Mouse (Mus musculus) CH12.LX (cell line): ENCODE results near the gene Cnpy3. TPM values are rescaled to one million over a fixed set of nuclear protein-coding genes. Genes with fewer than 3 reads are reported as not detected.

ENCODE experiments used
- DNase-seq: peaks from one replicate; pipeline ENCODE4 v3.0.0-alpha.2; 2013; ENCODE audit errors: extremely low read depth
- H3K27ac ChIP-seq: 2 replicates; pipeline ENCODE4 v1.5.1; 2012; ENCODE audit warnings: low read depth, mild to moderate bottlenecking, control low read depth, moderate library complexity; ENCODE audit not compliant: insufficient read depth
- H3K27me3 ChIP-seq: replicated peaks from 2 replicates; pipeline ENCODE3; 2012; ENCODE audit warnings: inconsistent platforms
- H3K36me3 ChIP-seq, 2 experiments: replicated peaks in 1 of 2; 2 replicates each; pipeline versions ENCODE3 to v1.6.1; 2012; ENCODE audit warnings: inconsistent platforms in 1 of 2, low read length in 1 of 2, mild to moderate bottlenecking in 1 of 2, mixed read lengths in 1 of 2, moderate library complexity in 1 of 2; ENCODE audit not compliant: control insufficient read depth in 1 of 2, insufficient read depth in 1 of 2
- H3K4me1 ChIP-seq, 2 experiments: 2 replicates each; pipeline ENCODE4 v1.6.1; 2012; ENCODE audit warnings: inconsistent platforms in 1 of 2, moderate library complexity in 1 of 2; ENCODE audit not compliant: insufficient read depth in 2 of 2, control insufficient read depth in 1 of 2
- H3K4me2 ChIP-seq: 2 replicates; pipeline ENCODE4 v1.6.1; 2012; ENCODE audit warnings: low read depth, mild to moderate bottlenecking, control low read depth; ENCODE audit not compliant: poor library complexity, insufficient read depth, severe bottlenecking
- H3K4me3 ChIP-seq, 3 experiments: fragments of 150-350 bp in 1 of 3; sonication (generic) in 1 of 3; replicated peaks in 1 of 3; 2 replicates each; pipeline versions ENCODE3 to v1.5.1; 2011 to 2012; ENCODE audit warnings: low read depth in 2 of 3, low read length in 2 of 3, mild to moderate bottlenecking in 2 of 3, moderate library complexity in 2 of 3, control low read depth in 1 of 3, improper control_type of control experiment in 1 of 3, inconsistent platforms in 1 of 3, mixed read lengths in 1 of 3; ENCODE audit not compliant: poor library complexity in 1 of 3
- H3K79me2 ChIP-seq: replicated peaks from 2 replicates; pipeline ENCODE4 v1.6.1; 2012; ENCODE audit warnings: mild to moderate bottlenecking, moderate library complexity; ENCODE audit not compliant: control insufficient read depth, poor library complexity, insufficient read depth, severe bottlenecking; ENCODE audit errors: extremely low read depth
- H3K9ac ChIP-seq: 2 replicates; pipeline ENCODE4 v1.6.1; 2012; ENCODE audit warnings: low read depth, mild to moderate bottlenecking, control low read depth, moderate library complexity; ENCODE audit not compliant: insufficient read depth
- H3K9me3 ChIP-seq: replicated peaks from 2 replicates; pipeline ENCODE3; 2012; ENCODE audit warnings: low read length, inconsistent platforms, mixed read lengths
- CHD2 ChIP-seq: IDR thresholded peaks from 2 replicates; pipeline ENCODE4 v1.6.1; 2011; ENCODE audit warnings: low read length, improper control_type of control experiment
- CTCF ChIP-seq, 2 experiments: IDR thresholded peaks in 1 of 2; conservative IDR thresholded peaks in 1 of 2; 2 replicates each; pipeline ENCODE4 v1.5.1; 2011 to 2012; ENCODE audit warnings: low read depth in 2 of 2, low read length in 2 of 2, improper control_type of control experiment in 1 of 2, inconsistent platforms in 1 of 2, mild to moderate bottlenecking in 1 of 2, moderate library complexity in 1 of 2
- E2F4 ChIP-seq: IDR thresholded peaks from 2 replicates; pipeline ENCODE4 v1.6.1; 2011; ENCODE audit warnings: low read depth, low read length, improper control_type of control experiment; ENCODE audit not compliant: insufficient replicate concordance
- ELF1 ChIP-seq: IDR thresholded peaks from 2 replicates; pipeline ENCODE4 v1.6.1; 2014; ENCODE audit warnings: low read depth, mild to moderate bottlenecking, inconsistent platforms, low read length, improper control_type of control experiment
- GABPA ChIP-seq: IDR thresholded peaks from 2 replicates; pipeline ENCODE4 v1.6.1; 2012; ENCODE audit warnings: low read depth, low read length, improper control_type of control experiment, inconsistent platforms; ENCODE audit not compliant: insufficient replicate concordance
- HCFC1 ChIP-seq: IDR thresholded peaks from 2 replicates; pipeline ENCODE4 v1.6.1; 2012; ENCODE audit warnings: low read depth, mild to moderate bottlenecking, inconsistent platforms, low read length, improper control_type of control experiment
- MAX ChIP-seq: IDR thresholded peaks from 2 replicates; pipeline ENCODE4 v1.6.1; 2011; ENCODE audit warnings: low read length, improper control_type of control experiment
- MEF2A ChIP-seq: IDR thresholded peaks from 2 replicates; pipeline ENCODE4 v1.6.1; 2014; ENCODE audit warnings: low read depth, mild to moderate bottlenecking, inconsistent platforms, low read length, improper control_type of control experiment, borderline replicate concordance
- NELFE ChIP-seq: IDR thresholded peaks from 2 replicates; pipeline ENCODE4 v1.6.1; 2011; ENCODE audit warnings: low read depth, low read length, improper control_type of control experiment
- RAD21 ChIP-seq: IDR thresholded peaks from 2 replicates; pipeline ENCODE4 v1.6.1; 2011; ENCODE audit warnings: low read depth, mild to moderate bottlenecking, low read length, improper control_type of control experiment, moderate library complexity
- SIN3A ChIP-seq: IDR thresholded peaks from 2 replicates; pipeline ENCODE4 v1.6.1; 2012; ENCODE audit warnings: low read length, improper control_type of control experiment, inconsistent platforms
- UBTF ChIP-seq: IDR thresholded peaks from 2 replicates; pipeline ENCODE4 v1.6.1; 2012; ENCODE audit warnings: low read depth, mild to moderate bottlenecking, inconsistent platforms, low read length, improper control_type of control experiment, moderate library complexity
- USF2 ChIP-seq: conservative IDR thresholded peaks from 2 replicates; pipeline ENCODE4 v1.6.1; 2011; ENCODE audit warnings: low read depth, low read length, improper control_type of control experiment
- ZC3H11A ChIP-seq: IDR thresholded peaks from 2 replicates; pipeline ENCODE4 v1.6.1; 2012; ENCODE audit warnings: low read depth, mild to moderate bottlenecking, inconsistent platforms, low read length, improper control_type of control experiment
- ZKSCAN1 ChIP-seq: IDR thresholded peaks from 2 replicates; pipeline ENCODE4 v1.6.1; 2012; ENCODE audit warnings: low read depth, inconsistent platforms, low read length, improper control_type of control experiment, borderline replicate concordance
- ZNF384 ChIP-seq: IDR thresholded peaks from 2 replicates; pipeline ENCODE4 v1.6.1; 2012; ENCODE audit warnings: low read depth, low read length, improper control_type of control experiment, inconsistent platforms
- dilution Hi-C: fragments of 300-500 bp; cut with MboI; formaldehyde crosslinking; loops from 2 replicates; pipeline ENCODE4 v1.14.3; 2020; ENCODE audit warnings: low sequenced_read_pairs; ENCODE audit not compliant: extremely low pct_unique_long_range_greater_than_20kb, extremely low pct_ligation_motif_present
- in situ Hi-C: fragments of 300-500 bp; cut with MboI; formaldehyde crosslinking; loops from 3 replicates; pipeline ENCODE4 v1.14.3; 2019; ENCODE audit warnings: low sequenced_read_pairs, low pct_ligation_motif_present, low pct_unique_long_range_greater_than_20kb, mixed read lengths
- polyA plus RNA-seq: library from polyadenylated mRNA; unstranded; fragments of >175 nt; gene quantifications from 2 replicates; pipeline ENCODE4 v1.2.1, GENCODE M21; 2012; ENCODE audit warnings: low read depth; ENCODE audit not compliant: insufficient read length
- total RNA-seq, 2 experiments: library from RNA; depleted of rRNA; stranded (reverse); fragments of 300-350 nt in 1 of 2; fragments of >200 nt in 1 of 2; gene quantifications; 2 replicates each; pipeline ENCODE4 v1.2.3; 2012 to 2014

Cnpy3 gene
- total and polyA plus RNA-seq, 3 experiments: 78.6 to 102 (median 94.8) TPM

DNA sequence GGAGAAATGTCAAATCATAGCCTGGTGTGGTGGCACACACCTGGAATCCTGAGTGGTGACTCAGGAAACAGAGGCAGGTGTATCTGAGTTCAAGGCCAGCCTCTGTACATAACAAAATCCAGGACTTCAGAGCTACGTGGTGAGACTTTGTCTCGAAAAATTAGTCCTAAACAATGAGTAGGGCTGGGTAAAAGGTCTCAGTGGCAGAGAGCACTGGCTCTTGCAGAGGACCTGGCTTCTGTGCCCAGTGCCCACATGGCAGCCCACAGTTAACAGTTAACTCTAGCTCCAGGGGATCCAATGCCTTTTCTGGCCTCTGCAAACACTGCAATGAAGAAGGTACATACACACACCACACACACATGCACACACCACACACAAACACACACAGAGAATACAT is 4.2 kb downstream of the Cnpy3 start:
- Histone ChIP-seq H3K9ac (no peak overlapping the region), H3K4me3 (no peak overlapping the region), H3K4me2 (no peak overlapping the region), H3K9me3 (no peaks in the 10 kb centered on the region), H3K27me3 (no peaks in the 10 kb centered on the region), H3K79me2 (peaks cover 39% of the 10 kb centered on the region), H3K27ac (peak overlapping the region; percentile 7; the same call in 1 of the 2 replicates), H3K4me1 (peaks cover 19 to 67% of the 10 kb centered on the region in 2 experiments), H3K36me3 (peaks cover 39 to 47% of the 10 kb centered on the region in 2 experiments)
- in situ Hi-C loops: no loop called here
- DNase-seq: no peak
- dilution Hi-C loops: no loop called here
- TF ChIP-seq ELF1: no peak
- TF ChIP-seq MEF2A: no peak
- TF ChIP-seq USF2: no peak
- no peak for TF ChIP-seq HCFC1
- no peak for TF ChIP-seq CTCF (conservative IDR thresholded peaks at IDR 0.05 in 1 of 2, IDR thresholded peaks at IDR 0.05 in 1 of 2; ENCODE audit: low read depth in 2 of 2, low read length in 2 of 2)
- no peak for TF ChIP-seq ZKSCAN1
- no peak for TF ChIP-seq GABPA
- no peak for TF ChIP-seq NELFE
- no peak for TF ChIP-seq ZNF384
- no peak for TF ChIP-seq RAD21
- no peak for TF ChIP-seq CHD2
- TF ChIP-seq ZC3H11A: no peak

GRCm38 (mm10) chr17:46747234-46747633 is 4.8 kb downstream of the Cnpy3 start:
- DNase-seq: no peak
- Histone ChIP-seq H3K9ac (no peak overlapping the region), H3K4me3 (no peak overlapping the region), H3K9me3 (no peaks in the 10 kb centered on the region), H3K4me1 (peaks cover 19 to 69% of the 10 kb centered on the region in 2 experiments), H3K79me2 (peaks cover 39% of the 10 kb centered on the region), H3K27me3 (no peaks in the 10 kb centered on the region), H3K4me2 (no peak overlapping the region), H3K27ac (peak overlapping the region; percentile 10; the same call in 1 of the 2 replicates), H3K36me3 (peaks cover 42 to 53% of the 10 kb centered on the region in 2 experiments)
- TF ChIP-seq USF2 (no peak), MAX (no peak), UBTF (no peak), E2F4 (no peak), SIN3A (no peak)
- dilution Hi-C loops: no loop called here
- in situ Hi-C loops: no loop called here
